Mouse (Mus musculus) cerebellum, adult 2 months (tissue): Measurements from ENCODE around the gene Slc36a2.

Source experiments
- CTCF ChIP-seq: fragments of 200-500 bp; IDR thresholded peaks from 2 replicates; pipeline ENCODE4 v1.5.1; 2011; ENCODE audit warnings: low read depth, mild to moderate bottlenecking, control low read depth, low read length, moderate library complexity, borderline replicate concordance; ENCODE audit not compliant: insufficient read depth
- POLR2A ChIP-seq: fragments of 200-500 bp; IDR thresholded peaks from 2 replicates; pipeline ENCODE4 v1.6.1; 2011; ENCODE audit warnings: low read length, control low read depth, borderline replicate concordance; ENCODE audit not compliant: insufficient read depth

GRCm38 (mm10) chr11:55214161-55214560 lies 29.3 kb upstream of the Slc36a2 start:
- TF ChIP-seq POLR2A (no peak), CTCF (no peak)
